Mouse (Mus musculus) B cell, adult 2 months (primary cell): Measurements from ENCODE around the gene Rarb.

Experiments
- DNase-seq, 2 experiments: peaks; one replicate each; pipeline ENCODE4 v3.0.0; 2022

The Rarb gene

DNA sequence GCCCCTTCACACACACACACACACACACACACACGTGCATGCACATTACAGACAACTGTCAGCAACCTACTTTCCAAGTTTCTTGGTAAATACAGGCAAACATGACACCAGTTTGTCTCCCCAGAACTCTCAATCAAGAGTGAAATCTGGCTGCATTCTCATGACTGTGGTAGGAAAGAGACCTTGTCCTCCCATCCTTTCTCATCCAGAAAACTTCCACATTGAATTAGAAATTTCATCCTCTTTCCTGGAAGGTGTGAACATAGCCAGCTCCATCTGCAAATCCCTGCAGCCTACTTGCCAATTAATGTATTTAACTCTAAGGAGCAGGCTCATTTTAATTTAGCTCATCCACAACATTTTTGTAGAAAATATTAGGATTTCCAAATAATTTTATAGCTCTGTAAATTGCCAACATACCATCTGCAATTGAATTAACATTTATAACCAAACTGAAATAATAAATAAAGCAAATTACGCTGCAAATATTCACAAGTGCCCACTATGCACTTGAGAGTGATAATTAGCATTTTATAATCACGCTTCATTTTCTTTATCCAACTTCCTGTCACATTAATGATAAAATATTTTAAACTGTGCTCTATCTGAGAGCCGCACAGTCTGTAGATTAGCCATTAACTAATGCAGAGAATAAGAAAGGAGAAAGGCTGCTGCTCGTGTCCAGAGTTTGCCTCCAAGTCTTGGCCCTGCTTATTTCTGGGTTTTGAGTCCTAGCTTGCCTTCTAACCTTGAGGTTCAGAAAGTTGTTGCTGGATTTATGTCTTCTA is 293.6 kb downstream of the Rarb start:
- no peak for DNase-seq

GRCm38 (mm10) chr14:16522852-16523251 is 296.1 kb downstream of the Rarb start:
- DNase-seq: no peak

DNA sequence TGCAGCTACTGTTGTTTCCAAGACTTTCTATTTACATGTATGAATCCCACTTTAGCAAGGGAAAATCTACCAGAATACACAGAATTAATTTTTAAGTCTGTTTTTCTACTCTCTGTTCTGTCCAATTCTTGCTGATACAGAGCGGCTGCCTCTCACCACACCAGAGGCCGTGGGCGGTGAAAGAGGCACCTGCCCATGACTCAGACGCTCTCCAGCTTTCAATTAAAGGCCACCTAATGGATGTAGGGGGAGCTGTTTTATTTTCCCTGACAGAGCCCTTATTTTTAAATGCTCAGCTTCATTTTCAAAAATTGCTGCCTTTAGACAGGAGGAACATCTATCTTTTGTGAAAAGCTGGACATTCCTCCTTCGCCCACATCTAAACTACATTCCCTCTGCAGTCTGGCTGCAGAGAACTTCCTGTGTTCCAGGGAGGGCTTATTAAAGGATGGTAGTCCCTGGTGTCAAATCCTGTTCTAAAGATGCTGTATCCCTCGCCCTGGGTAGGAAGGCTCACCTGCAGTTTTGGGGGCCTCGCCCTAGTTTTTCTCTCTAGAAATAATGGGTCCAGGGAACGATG is 299.3 kb downstream of the Rarb start:
- DNase-seq: no peak

DNA sequence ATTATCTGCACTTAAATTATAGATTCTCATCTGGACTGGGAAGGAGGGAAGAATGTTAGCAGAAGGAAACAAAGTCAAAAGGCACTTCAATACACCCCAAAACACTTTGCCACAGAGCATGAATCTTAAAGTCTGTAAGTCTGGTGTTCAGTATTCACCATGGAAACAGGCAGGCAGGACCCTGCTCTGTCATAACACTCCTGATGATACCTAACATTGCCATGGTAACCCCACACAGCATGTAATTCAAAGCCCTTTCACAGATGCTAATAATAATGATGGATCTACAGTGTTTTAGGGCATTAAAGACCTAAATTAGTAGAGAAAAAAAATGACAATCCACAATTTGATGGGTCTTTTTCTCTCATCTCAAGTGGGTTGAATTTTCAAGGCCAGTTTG is 301.0 kb downstream of the Rarb start:
- no peak for DNase-seq

- no peak for DNase-seq
Observed at GRCm38 (mm10) chr14:16515731-16516130, 303.2 kb downstream of the Rarb start.

DNA sequence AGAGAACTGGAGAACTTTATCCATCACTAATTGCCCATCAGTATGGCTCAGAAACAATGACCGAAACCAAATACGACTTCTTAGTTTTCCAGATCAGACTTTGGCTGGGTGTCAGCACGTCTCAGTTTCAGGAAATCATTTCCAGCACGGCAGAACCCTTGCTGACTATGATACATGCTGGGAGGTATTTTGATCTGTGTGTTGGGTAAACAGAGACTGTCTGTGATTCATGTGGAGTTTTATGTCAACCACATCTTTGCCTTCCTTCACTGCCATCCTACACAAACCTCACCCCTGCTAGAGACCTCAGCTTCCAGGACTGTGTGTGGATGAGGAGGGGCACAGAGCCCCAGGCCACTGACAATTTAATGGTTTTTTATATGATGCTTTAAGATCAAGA is 308.4 kb downstream of the Rarb start:
- DNase-seq: no peak

DNA sequence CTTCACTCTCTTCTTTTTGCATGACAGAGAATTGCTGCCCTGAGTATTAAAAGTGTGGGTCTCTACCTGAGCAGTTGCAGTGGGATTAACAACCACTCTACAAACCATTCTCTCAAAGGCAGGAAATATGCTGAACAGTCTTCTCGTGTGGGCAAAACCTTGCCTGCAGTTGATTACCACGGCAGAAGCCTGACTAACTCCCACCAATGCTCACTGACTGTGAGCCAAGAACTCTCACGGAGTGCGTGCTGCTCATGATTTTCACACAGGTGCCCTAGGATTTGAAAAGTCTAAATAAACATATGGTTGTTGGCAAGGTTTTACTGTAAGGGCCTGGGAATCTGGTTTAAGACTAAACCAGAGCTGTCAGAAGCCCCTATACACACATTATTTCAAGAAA is 309.1 kb downstream of the Rarb start:
- DNase-seq: no peak

- no peak for DNase-seq
Observed at GRCm38 (mm10) chr14:16508760-16509159, 310.2 kb downstream of the Rarb start.

- DNase-seq: no peak
Observed at GRCm38 (mm10) chr14:16497226-16497661, 321.7 kb downstream of the Rarb start.

GRCm38 (mm10) chr14:16483656-16484380 is 335.1 kb downstream of the Rarb start:
- no peak for DNase-seq

DNA sequence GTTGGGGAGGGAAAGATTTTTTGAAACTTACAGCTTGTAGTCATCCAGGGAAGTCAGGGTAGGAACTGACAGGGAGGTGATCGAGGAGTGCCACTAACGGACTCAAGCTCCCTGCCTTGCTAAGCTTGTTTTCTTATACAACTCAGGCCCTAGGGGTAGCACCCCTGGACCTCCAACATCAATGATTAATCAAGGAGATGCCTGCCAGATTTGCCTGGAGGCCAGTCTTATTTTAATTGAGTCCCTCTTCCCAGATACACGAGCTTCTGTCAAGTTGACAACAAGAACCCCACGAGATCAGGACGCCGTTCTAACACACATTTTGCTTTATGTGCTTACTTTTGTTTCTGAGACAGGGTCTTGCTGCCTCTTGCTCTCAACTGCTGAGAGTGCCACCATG is 338.3 kb downstream of the Rarb start:
- no peak for DNase-seq

DNA sequence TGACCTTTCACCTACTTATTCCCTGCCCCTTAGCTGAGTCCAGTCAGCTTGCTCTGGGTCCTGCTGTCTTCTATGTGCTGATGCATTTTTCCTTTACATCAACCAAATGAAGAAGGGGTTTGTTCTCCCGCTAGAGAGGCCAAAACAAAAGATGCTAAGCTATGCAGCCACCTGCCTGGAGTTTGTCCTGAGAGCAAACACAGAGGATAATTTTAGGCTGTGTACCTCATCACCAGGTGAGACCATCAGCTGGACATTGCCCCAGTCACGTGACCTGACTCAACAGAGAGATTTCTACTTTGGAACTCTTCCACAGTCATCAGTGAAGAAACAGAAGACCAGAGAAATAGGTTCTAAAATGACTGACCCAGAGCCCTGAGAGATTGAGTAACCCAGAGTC is 339.4 kb downstream of the Rarb start:
- no peak for DNase-seq

DNA sequence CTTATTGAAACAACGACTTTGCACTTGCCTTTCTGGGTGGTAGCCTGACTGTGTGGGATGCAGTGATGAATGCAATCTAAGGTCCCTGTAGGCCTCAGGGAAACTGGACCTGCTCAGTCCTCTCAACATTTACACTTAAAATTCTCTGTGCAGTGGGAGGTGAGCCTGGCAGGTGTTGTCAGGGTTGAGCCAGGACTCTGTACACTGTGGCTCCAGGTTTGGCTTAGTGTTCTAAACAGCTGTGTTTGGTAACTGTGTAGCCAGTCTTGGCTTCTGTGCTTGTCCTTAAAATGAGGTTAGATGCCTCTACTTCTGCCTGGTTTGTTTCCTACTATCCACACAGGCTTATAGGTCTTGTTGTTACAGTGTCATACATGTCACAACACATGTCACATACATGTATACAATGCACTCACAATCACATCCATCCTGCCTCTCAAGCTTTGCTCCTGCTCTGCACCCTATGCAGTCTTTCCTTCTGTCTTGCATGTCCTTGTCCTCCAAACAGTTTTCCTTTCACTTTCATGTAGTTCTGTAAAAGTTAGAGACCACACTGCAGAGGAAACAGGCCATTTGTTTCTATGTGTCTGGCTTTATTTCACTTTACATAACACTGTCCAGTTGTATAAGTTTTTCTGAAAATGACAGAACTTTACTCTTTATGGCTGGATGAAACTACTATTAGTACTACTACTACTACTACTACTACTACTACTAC is 340.2 kb downstream of the Rarb start:
- DNase-seq: no peak

GRCm38 (mm10) chr14:16448269-16448987 is 370.5 kb downstream of the Rarb start:
- no peak for DNase-seq

- DNase-seq: peak; percentile 23 to 24
Observed at GRCm38 (mm10) chr14:16447587-16447986, 371.4 kb downstream of the Rarb start.

DNA sequence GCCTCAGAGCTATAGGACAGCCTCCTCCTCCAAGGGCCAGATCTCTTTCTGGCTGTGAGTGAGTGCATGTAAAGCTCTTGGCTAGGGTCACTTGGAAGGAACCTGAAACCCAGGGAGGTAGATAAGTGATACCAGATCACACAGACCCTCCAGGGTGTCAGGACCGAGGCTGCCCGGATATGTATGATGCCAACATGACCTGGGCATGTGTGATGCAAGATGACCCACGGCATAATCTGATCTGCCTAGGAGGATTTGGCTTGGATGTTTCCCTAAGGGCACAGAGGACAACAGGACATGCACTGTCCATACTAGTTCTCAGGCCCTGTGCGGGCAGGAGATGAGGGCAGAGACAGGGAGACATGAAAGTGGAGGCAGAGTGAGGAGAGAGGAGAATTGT is 374.1 kb downstream of the Rarb start:
- DNase-seq: no peak

DNA sequence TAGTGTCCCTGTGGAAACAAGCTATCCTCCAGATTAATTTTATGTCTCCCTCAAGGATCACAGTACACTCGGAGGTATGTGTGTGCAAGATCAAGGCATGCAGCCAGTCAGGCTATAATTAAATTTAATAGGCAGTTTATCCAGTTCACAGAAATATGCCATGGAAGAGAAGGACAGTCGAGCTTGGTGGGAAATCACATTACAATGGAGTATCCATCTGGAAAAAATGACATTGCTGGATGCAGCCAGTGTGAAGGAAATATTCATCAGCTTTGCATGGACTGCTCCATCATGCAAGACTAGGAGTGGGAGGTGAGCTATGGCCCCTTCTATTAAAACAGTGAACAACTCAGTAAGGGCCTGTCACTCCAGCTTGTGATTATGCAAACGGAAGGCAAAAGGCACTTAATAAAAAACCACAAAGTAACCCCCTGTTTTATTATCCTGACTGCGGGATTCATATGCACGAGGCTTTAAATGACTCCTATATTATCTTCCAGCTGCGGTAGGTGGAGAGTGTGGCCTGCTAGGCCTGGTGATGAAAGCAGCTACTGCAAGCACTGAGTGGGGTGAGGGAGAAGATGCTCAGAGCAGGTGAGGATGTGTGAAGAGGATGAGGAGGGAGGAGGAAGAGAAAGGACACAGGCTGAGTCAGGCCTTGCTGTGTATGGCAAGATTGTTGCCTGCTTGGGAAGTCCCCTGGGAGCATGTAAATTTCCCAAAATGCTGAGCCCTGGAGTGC is 379.4 kb downstream of the Rarb start:
- DNase-seq: no peak

DNA sequence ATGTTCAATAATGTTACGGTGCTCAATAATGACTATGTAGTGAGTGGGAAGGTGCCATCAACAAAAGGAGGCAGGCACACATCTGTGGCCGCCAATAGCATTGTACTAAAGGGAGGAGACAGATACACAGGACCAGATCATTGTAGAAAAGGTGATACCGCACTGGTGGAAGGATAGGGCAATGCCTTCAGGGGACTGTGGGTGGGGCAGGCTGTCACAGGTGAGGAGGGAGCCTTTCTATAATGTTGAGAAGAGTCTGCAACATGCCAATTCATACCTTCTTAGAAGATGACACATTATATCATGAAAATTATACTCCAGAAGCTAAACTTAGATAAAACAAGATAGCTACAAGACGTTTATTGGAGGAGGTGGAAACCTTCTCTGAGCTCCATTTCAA is 381.6 kb downstream of the Rarb start:
- no peak for DNase-seq

DNA sequence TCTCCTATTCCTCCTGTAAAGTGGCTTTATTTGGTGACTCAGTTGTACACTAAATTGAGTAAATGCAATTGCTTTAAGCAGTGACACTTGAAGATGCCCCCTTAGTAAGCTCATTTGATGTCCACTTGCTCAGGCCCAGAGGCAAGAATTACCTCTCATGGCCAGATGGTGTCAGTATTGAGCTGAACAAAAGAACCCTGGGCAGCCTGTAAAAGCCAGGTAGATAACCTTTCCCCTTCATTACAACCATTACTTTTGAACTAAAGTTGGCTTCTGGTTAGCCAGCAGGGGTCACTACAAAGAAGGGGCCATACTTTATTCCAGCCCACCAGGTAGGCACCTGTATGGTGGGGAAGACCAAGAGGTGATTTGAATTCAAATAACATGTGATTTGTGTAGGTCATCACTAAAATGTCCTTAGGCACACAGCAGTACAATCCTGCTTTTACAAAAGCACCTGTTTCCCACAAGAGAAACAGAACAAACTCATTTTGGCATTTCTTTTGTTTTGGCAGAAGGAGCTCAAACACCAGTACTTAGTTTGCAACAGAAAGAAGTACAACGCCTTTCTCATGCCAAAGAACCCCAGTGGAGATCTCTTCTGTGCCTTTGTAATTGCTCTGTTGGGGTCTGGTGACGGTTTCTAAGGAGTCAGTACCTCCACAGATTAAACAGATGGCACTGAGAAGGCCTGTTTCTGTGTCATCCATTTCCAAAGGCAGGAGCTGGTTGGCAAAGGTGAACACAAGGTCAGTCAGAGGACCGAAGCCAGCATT is 384.4 kb downstream of the Rarb start:
- DNase-seq: peak; percentile 57 to 63

DNA sequence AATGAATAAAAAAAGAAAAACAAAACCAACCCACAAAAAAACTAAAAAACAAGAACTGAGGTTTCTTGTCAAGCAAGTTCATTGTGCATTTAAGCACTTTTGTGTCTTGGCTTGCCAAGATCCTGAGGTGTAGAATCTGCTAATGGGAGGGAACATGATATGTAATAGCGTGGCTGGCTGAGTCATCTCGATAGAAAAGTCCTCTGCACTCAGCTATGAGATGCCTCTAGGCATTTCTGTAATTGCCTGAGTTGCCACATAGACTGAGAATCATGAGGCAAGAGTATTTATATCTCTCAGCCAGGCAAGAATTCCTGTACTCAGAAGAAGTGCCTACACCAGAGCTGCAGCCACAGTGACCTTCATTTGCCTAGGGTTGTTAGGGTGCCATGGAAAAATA is 385.8 kb downstream of the Rarb start:
- no peak for DNase-seq

DNA sequence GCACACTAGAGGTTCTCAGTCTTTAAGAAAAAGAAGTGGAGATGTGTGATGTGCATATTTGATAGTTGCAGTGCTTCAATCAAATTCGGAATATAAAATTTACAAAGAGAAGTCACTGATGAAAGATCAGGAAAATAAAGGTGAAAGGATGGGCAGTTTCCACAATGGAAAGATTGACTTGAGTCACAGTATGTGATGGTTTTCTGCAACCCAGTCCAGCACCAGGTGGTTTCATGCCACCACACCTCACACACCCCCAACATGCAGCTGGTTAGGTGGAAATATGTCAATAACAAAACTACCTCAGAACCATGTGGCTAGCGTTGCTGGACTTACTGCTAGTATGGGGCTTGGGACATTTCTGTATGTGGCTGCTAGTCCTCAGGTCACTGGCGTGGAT is 386.4 kb downstream of the Rarb start:
- no peak for DNase-seq
